Mouse (Mus musculus): ENCODE measurements around the gene Gm20388. TPM values are rescaled to one million over a fixed set of nuclear protein-coding genes. Genes with fewer than 3 reads are reported as not detected.
A peak's percentile ranks its signal among the peaks of the same experiment; 100 is the strongest.

Gene Gm20388
- polyA plus RNA-seq, 1 experiment = 18.7 TPM

GRCm38 (mm10) chr8:120510863-120511457 lies 600.3 kb downstream of the Gm20388 start:
- H3K27ac ChIP-seq (ENCODE audit: insufficient read depth, low read length) = no peak overlapping the region
- H3K4me1 ChIP-seq (ENCODE audit: control insufficient read depth, insufficient read depth, low read length) = peaks cover 77% of the 10 kb centered on the region
- no peak for TF ChIP-seq POLR2A (IDR thresholded peaks at IDR 0.05; ENCODE audit: borderline replicate concordance, insufficient read depth, low read length)
- TF ChIP-seq CTCF (IDR thresholded peaks at IDR 0.05; ENCODE audit: borderline replicate concordance, insufficient read depth, low read depth, low read length) = no peak
- no peaks in the 10 kb centered on the region for H3K27me3 ChIP-seq (ENCODE audit: control insufficient read depth, insufficient read depth, low read length)
- no peak overlapping the region for H3K4me3 ChIP-seq (replicated peaks; ENCODE audit: insufficient read depth, low read depth, low read length)
- WGBS = 81% methylated on average over 5 of the region's 5 CpGs
- no peak for DNase-seq

GRCm38 (mm10) chr8:120511737-120512136 lies 601.1 kb downstream of the Gm20388 start:
- H3K4me1 ChIP-seq (ENCODE audit: control insufficient read depth, insufficient read depth, low read length) = peaks cover 72% of the 10 kb centered on the region
- TF ChIP-seq POLR2A (IDR thresholded peaks at IDR 0.05; ENCODE audit: borderline replicate concordance, insufficient read depth, low read length) = no peak
- TF ChIP-seq CTCF (IDR thresholded peaks at IDR 0.05; ENCODE audit: borderline replicate concordance, insufficient read depth, low read depth, low read length) = no peak
- no peaks in the 10 kb centered on the region for H3K27me3 ChIP-seq (ENCODE audit: control insufficient read depth, insufficient read depth, low read length)
- WGBS = 61% methylated on average over 8 of the region's 8 CpGs
- DNase-seq = no peak
- no peak overlapping the region for H3K27ac ChIP-seq (ENCODE audit: insufficient read depth, low read length)
- no peak overlapping the region for H3K4me3 ChIP-seq (replicated peaks; ENCODE audit: insufficient read depth, low read depth, low read length)

GRCm38 (mm10) chr8:120512326-120512725 lies 601.7 kb downstream of the Gm20388 start:
- H3K4me1 ChIP-seq (ENCODE audit: control insufficient read depth, insufficient read depth, low read length) = peaks cover 74% of the 10 kb centered on the region
- no peaks in the 10 kb centered on the region for H3K27me3 ChIP-seq (ENCODE audit: control insufficient read depth, insufficient read depth, low read length)
- H3K27ac ChIP-seq (ENCODE audit: insufficient read depth, low read length) = no peak overlapping the region
- WGBS = 52% methylated on average over 11 of the region's 11 CpGs
- no peak overlapping the region for H3K4me3 ChIP-seq (replicated peaks; ENCODE audit: insufficient read depth, low read depth, low read length)
- DNase-seq = no peak
- TF ChIP-seq CTCF (IDR thresholded peaks at IDR 0.05; ENCODE audit: borderline replicate concordance, insufficient read depth, low read depth, low read length) (no peak), POLR2A (IDR thresholded peaks at IDR 0.05; ENCODE audit: borderline replicate concordance, insufficient read depth, low read length) (no peak)

- Histone ChIP-seq H3K4me1 (ENCODE audit: control insufficient read depth, insufficient read depth, low read length) (peaks cover 75% of the 10 kb centered on the region), H3K27me3 (ENCODE audit: control insufficient read depth, insufficient read depth, low read length) (no peaks in the 10 kb centered on the region), H3K27ac (ENCODE audit: insufficient read depth, low read length) (no peak overlapping the region), H3K4me3 (replicated peaks; ENCODE audit: insufficient read depth, low read depth, low read length) (no peak overlapping the region)
- 70% methylated on average over 6 of the region's 6 CpGs for WGBS
- no peak for TF ChIP-seq POLR2A (IDR thresholded peaks at IDR 0.05; ENCODE audit: borderline replicate concordance, insufficient read depth, low read length)
- no peak for TF ChIP-seq CTCF (IDR thresholded peaks at IDR 0.05; ENCODE audit: borderline replicate concordance, insufficient read depth, low read depth, low read length)
- no peak for DNase-seq
These were observed 602.5 kb downstream of the Gm20388 start for GRCm38 (mm10) chr8:120513145-120513544.

GRCm38 (mm10) chr8:120513638-120514461 lies 603.2 kb downstream of the Gm20388 start:
- Histone ChIP-seq H3K4me1 (ENCODE audit: control insufficient read depth, insufficient read depth, low read length) (peaks cover 75% of the 10 kb centered on the region), H3K4me3 (replicated peaks; ENCODE audit: insufficient read depth, low read depth, low read length) (no peak overlapping the region), H3K27ac (ENCODE audit: insufficient read depth, low read length) (peak overlapping the region; percentile 16; the same call in 1 of the 2 replicates), H3K27me3 (ENCODE audit: control insufficient read depth, insufficient read depth, low read length) (no peaks in the 10 kb centered on the region)
- 27% methylated on average over 26 of the region's 26 CpGs for WGBS
- TF ChIP-seq POLR2A (IDR thresholded peaks at IDR 0.05; ENCODE audit: borderline replicate concordance, insufficient read depth, low read length) (no peak), CTCF (IDR thresholded peaks at IDR 0.05; ENCODE audit: borderline replicate concordance, insufficient read depth, low read depth, low read length) (no peak)
- DNase-seq = peak; percentile 59 to 65

GRCm38 (mm10) chr8:120515214-120515613 lies 604.6 kb downstream of the Gm20388 start:
- WGBS = 98% methylated on average over 2 of the region's 2 CpGs
- Histone ChIP-seq H3K4me3 (replicated peaks; ENCODE audit: insufficient read depth, low read depth, low read length) (no peak overlapping the region), H3K27me3 (ENCODE audit: control insufficient read depth, insufficient read depth, low read length) (no peaks in the 10 kb centered on the region), H3K27ac (ENCODE audit: insufficient read depth, low read length) (no peak overlapping the region), H3K4me1 (ENCODE audit: control insufficient read depth, insufficient read depth, low read length) (peaks cover 74% of the 10 kb centered on the region)
- TF ChIP-seq CTCF (IDR thresholded peaks at IDR 0.05; ENCODE audit: borderline replicate concordance, insufficient read depth, low read depth, low read length) (no peak), POLR2A (IDR thresholded peaks at IDR 0.05; ENCODE audit: borderline replicate concordance, insufficient read depth, low read length) (no peak)
- no peak for DNase-seq

- no peak for TF ChIP-seq POLR2A (IDR thresholded peaks at IDR 0.05; ENCODE audit: borderline replicate concordance, insufficient read depth, low read length)
- no peak for TF ChIP-seq CTCF (IDR thresholded peaks at IDR 0.05; ENCODE audit: borderline replicate concordance, insufficient read depth, low read depth, low read length)
- Histone ChIP-seq H3K27ac (ENCODE audit: insufficient read depth, low read length) (no peak overlapping the region), H3K27me3 (ENCODE audit: control insufficient read depth, insufficient read depth, low read length) (no peaks in the 10 kb centered on the region), H3K4me3 (replicated peaks; ENCODE audit: insufficient read depth, low read depth, low read length) (no peak overlapping the region), H3K4me1 (ENCODE audit: control insufficient read depth, insufficient read depth, low read length) (peaks cover 76% of the 10 kb centered on the region)
- 74% methylated on average over 6 of the region's 6 CpGs for WGBS
- DNase-seq = no peak
These were observed 605.0 kb downstream of the Gm20388 start for GRCm38 (mm10) chr8:120515650-120516049.
